Mouse (Mus musculus) intestine, embryonic 14.5 days (tissue): ENCODE results near the gene Hsd17b7. TPM values are rescaled to one million over a fixed set of nuclear protein-coding genes. Genes with fewer than 3 reads are reported as not detected.

Source experiments
- ATAC-seq: fragments of 200-750 bp; cut with Nextera tagmentation; replicated peaks from 2 replicates; pipeline ENCODE4 v1.8.0; 2017; ENCODE audit warnings: low read depth, moderate number of reproducible peaks, moderate TSS enrichment, moderate library complexity; ENCODE audit not compliant: low FRiP score, low TSS enrichment
- DNase-seq: peaks from one replicate; pipeline ENCODE4 v3.0.0-alpha.2; 2018; ENCODE audit warnings: low spot score
- H3K27ac ChIP-seq: fragments of 300-500 bp; sonication (generic); 2 replicates; pipeline ENCODE4 v1.5.1; 2014; ENCODE audit warnings: low read depth, mild to moderate bottlenecking, control low read depth
- H3K27me3 ChIP-seq: fragments of 300-500 bp; sonication (generic); replicated peaks from 2 replicates; pipeline ENCODE4 v1.6.1; 2014; ENCODE audit warnings: low read length, control low read depth; ENCODE audit not compliant: control insufficient read depth, insufficient read depth
- H3K36me3 ChIP-seq: fragments of 300-500 bp; sonication (generic); 2 replicates; pipeline ENCODE4 v1.6.1; 2014; ENCODE audit warnings: low read length, control low read depth; ENCODE audit not compliant: control insufficient read depth, insufficient read depth
- H3K4me1 ChIP-seq: fragments of 300-500 bp; sonication (generic); replicated peaks from 2 replicates; pipeline ENCODE4 v1.6.1; 2014; ENCODE audit warnings: low read length, control low read depth, mixed read lengths; ENCODE audit not compliant: control insufficient read depth, insufficient read depth
- H3K4me2 ChIP-seq: fragments of 300-500 bp; sonication (generic); 2 replicates; pipeline ENCODE4 v1.6.1; 2014; ENCODE audit warnings: low read length
- H3K4me3 ChIP-seq: fragments of 300-500 bp; sonication (generic); 2 replicates; pipeline ENCODE4 v1.5.1; 2014; ENCODE audit warnings: low read depth, low read length, control low read depth, mixed read lengths
- H3K9ac ChIP-seq: fragments of 300-500 bp; sonication (generic); 2 replicates; pipeline ENCODE4 v1.6.1; 2014; ENCODE audit warnings: mild to moderate bottlenecking, low read length
- H3K9me3 ChIP-seq: fragments of 300-500 bp; sonication (generic); 2 replicates; pipeline ENCODE4 v1.6.1; 2016; ENCODE audit warnings: low read length, control low read depth; ENCODE audit not compliant: control insufficient read depth
- WGBS: fragments of 180-500 bp; shearing (Covaris S2); extraction: QIAGEN DNeasy Blood & Tissue Kit; methylation state at CpG from one replicate; pipeline ENCODE4 v1.1.7; 2014; 5-methylcytosine and 5-hydroxymethylcytosine counted together
- polyA plus RNA-seq: library from polyadenylated mRNA; unstranded; fragments of >200 nt; fragmentation: Nextera tagmentation; extraction: Ambion mirVana; gene quantifications from 2 replicates; pipeline ENCODE4 v1.2.1, GENCODE M21; 2014

Hsd17b7 gene
- polyA plus RNA-seq, 1 experiment from 2014 or later: 21.6 TPM

DNA sequence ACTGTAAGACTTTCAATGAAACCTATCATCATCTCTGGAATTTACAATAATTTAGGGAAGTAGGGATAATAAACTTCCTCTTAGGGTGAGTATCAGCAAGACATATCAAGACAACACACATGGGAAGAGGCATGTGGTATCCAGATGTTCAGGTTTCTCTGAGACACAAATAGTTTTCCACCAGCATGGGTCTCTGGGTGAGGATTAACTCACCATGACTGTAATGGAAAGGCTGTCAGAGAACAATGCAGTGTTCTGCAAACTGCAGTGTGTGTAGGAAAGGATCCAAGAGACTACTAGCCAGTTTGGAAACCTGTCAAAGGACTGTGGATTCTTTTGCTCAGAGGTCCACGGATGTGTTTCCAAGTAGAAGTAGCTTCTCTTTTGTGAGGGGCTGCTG, 17.1 kb upstream of the Hsd17b7 start:
- H3K27me3 ChIP-seq: no peaks in the 10 kb centered on the region
- no peak overlapping the region for H3K4me2 ChIP-seq
- H3K27ac ChIP-seq: no peak overlapping the region
- peaks cover 21% of the 10 kb centered on the region; the same call in 1 of the 2 replicates for H3K36me3 ChIP-seq
- H3K4me3 ChIP-seq: no peak overlapping the region
- DNase-seq (no peak), ATAC-seq (no peak)
- H3K9me3 ChIP-seq: no peaks in the 10 kb centered on the region
- WGBS: 68% methylated on average over 1 of the region's 1 CpGs
- no peaks in the 10 kb centered on the region for H3K4me1 ChIP-seq
- no peak overlapping the region for H3K9ac ChIP-seq

DNA sequence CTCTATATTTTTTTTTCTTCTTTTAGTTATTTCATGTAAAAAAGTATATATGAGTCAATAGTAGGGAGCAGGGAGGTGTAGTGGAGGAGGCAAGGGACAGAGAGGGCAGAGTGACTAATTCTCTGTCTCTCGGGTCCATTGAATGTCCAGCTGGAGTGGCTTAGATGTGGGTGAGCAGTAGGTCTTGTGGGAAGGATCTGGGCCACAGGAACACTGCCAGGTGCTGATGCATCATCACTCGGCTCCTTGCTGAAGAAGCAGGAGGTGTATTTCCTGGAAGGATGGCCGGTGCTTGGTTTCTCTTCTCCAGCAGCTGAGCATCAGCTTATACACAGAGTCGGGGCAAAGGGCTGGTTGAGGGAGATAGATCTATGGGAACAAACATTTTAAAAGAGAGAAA, 8.6 kb upstream of the Hsd17b7 start:
- H3K4me2 ChIP-seq: no peak overlapping the region
- no peak for DNase-seq
- H3K27ac ChIP-seq: no peak overlapping the region
- no peaks in the 10 kb centered on the region for H3K9me3 ChIP-seq
- 0 out of 2 replicates have a peak, but pooled peaks cover 4% of the 10 kb centered on the region for H3K36me3 ChIP-seq
- no peaks in the 10 kb centered on the region for H3K27me3 ChIP-seq
- WGBS: 83% methylated on average over 4 of the region's 4 CpGs
- no peak overlapping the region for H3K9ac ChIP-seq
- no peaks in the 10 kb centered on the region for H3K4me1 ChIP-seq
- no peak overlapping the region for H3K4me3 ChIP-seq
- no peak for ATAC-seq

DNA sequence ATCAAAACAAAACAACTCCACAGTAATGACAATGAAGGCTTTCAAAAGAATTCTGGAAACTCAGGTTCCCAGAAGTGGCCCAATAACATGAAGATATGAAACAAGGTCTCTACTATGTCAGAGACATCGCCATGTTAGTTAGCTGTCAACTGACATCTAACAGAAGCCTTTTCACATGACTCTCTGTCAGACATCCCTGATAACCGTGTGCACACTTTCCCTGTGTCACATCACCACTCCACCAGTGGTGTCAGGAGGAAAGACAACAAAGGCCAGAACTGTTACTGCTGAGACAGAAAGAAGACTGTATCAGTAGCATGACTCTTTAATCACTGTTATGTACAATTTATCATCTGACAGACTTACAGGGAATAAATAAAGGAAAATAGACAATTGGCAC, 3.0 kb upstream of the Hsd17b7 start:
- Histone ChIP-seq H3K9me3 (no peaks in the 10 kb centered on the region), H3K4me1 (peaks cover 13% of the 10 kb centered on the region), H3K27me3 (no peaks in the 10 kb centered on the region), H3K9ac (no peak overlapping the region), H3K36me3 (peaks cover 5% of the 10 kb centered on the region), H3K27ac (no peak overlapping the region), H3K4me3 (no peak overlapping the region), H3K4me2 (no peak overlapping the region)
- WGBS: 75% methylated on average over 2 of the region's 2 CpGs
- DNase-seq (no peak), ATAC-seq (no peak)

DNA sequence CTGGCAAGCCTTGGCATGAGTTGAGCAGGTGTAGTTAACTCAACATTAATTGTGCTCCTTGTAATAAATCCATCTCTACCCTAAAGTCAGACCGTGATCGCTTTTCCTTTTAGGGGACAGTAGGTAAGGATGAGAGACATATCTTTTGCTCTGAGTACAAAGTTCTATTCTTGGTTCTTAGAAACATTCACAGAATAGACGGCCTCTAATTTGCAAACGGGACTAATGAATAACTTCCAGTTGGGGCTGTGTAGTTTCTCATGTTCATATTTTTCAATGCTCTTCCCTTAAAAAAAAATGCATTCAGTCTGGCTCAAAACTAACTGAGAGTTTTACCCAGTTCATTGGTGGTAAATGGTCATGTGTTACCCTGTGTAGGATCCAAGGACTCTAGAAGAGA, 1.9 kb upstream of the Hsd17b7 start:
- H3K9me3 ChIP-seq: no peaks in the 10 kb centered on the region
- no peaks in the 10 kb centered on the region for H3K27me3 ChIP-seq
- H3K9ac ChIP-seq: no peak overlapping the region
- no peak overlapping the region for H3K4me3 ChIP-seq
- H3K27ac ChIP-seq: no peak overlapping the region
- peaks cover 11% of the 10 kb centered on the region for H3K36me3 ChIP-seq
- WGBS: 93% methylated on average over 4 of the region's 4 CpGs
- no peak overlapping the region for H3K4me2 ChIP-seq
- DNase-seq: no peak
- no peak for ATAC-seq
- H3K4me1 ChIP-seq: peaks cover 13% of the 10 kb centered on the region

DNA sequence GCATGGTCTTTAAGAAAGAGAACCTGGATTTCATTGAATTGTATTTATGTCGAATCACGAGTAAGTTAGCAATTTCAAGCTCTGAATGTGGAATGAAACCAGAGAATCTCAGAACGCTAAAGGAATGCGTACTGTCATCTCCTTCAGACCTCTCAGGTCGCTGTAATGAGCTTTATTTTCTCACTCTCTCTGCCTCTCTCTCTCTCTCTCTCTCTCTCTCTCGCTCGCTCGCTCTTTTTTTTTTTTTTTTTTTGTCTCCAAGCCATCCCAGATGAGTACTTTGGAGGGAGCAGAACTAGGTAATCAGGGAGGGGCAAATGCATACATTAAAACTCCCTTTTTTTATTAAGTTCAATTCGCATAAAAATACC, 460 bp upstream of the Hsd17b7 start:
- H3K9me3 ChIP-seq: no peaks in the 10 kb centered on the region
- no peaks in the 10 kb centered on the region for H3K27me3 ChIP-seq
- peak overlapping the region; percentile 69 for H3K4me3 ChIP-seq
- H3K9ac ChIP-seq: peak overlapping the region; percentile 52
- peaks cover 13% of the 10 kb centered on the region for H3K4me1 ChIP-seq
- DNase-seq (no peak), ATAC-seq (peak; percentile 48; the same call in 1 of the 2 replicates)
- 0% methylated on average over 9 of the region's 9 CpGs for WGBS
- H3K4me2 ChIP-seq: peak overlapping the region; percentile 90
- peaks cover 25% of the 10 kb centered on the region for H3K36me3 ChIP-seq
- peak overlapping the region; percentile 84 for H3K27ac ChIP-seq

DNA sequence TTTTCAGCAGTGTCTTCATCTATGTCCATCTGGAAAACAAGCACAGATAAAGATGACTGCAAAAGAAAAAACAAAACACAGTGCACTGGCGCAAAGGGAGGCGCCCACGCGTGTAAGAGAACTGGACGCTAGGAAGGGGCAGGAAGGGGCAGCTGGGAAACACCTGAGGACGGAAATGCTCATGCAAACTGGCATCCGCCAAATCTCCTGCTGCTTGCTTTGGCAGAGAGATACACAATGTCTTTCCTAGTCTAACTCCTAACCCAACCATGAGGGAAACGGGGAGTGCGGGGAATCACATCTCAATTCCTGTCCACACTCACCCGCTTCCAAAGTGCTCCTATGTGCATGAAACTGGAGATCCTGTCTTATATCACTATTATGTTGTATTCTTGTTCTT, 15.9 kb downstream of the Hsd17b7 start:
- DNase-seq (no peak), ATAC-seq (no peak)
- Histone ChIP-seq H3K4me2 (no peak overlapping the region), H3K27ac (no peak overlapping the region), H3K9me3 (no peaks in the 10 kb centered on the region), H3K4me3 (no peak overlapping the region), H3K9ac (no peak overlapping the region), H3K27me3 (no peaks in the 10 kb centered on the region), H3K36me3 (peaks cover 56% of the 10 kb centered on the region), H3K4me1 (no peaks in the 10 kb centered on the region)
- 95% methylated on average over 10 of the region's 10 CpGs for WGBS

DNA sequence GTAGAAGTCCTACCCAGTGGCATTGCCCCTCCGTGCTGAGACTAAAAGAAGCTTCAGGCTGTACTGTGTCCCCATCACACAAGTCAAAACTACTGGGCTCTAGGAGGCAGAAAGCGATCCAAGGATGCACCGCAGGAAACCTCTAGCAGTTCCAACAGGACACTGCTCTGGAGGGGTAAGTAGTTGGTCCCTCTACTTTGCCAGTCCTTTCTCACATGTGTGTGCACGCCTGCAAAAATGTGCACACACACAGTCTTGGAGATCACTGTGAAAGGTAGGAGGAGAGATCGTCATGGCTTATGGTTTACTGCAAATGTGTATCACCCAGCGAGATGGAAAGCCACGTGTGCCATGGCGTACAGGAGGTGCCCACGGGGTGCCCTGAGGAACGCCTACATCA, 16.4 kb downstream of the Hsd17b7 start:
- DNase-seq: no peak
- peaks cover 51% of the 10 kb centered on the region for H3K36me3 ChIP-seq
- H3K4me2 ChIP-seq: no peak overlapping the region
- H3K27me3 ChIP-seq: no peaks in the 10 kb centered on the region
- no peak overlapping the region for H3K4me3 ChIP-seq
- no peaks in the 10 kb centered on the region for H3K9me3 ChIP-seq
- 95% methylated on average over 10 of the region's 10 CpGs for WGBS
- H3K27ac ChIP-seq: no peak overlapping the region
- H3K9ac ChIP-seq: no peak overlapping the region
- no peaks in the 10 kb centered on the region for H3K4me1 ChIP-seq
- no peak for ATAC-seq

DNA sequence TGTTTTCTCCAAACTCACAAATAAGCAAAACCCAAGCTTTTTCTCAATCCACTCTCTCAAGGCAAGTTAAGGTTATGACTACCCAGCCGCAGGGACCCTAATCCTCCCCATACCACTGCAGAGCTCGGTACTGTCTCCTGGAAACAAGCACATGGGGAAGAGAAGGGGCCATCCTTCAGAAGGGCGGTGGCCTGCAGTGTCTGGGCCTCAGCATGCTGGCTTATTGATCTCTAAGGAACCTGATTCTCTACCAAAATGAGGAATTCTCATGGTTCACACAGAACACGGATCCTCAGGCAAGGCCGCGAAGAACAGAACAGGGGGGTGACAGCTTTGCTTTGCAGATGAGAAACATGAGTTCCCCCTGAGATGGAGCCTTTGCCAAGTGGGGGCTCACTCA, 17.5 kb downstream of the Hsd17b7 start:
- Histone ChIP-seq H3K9me3 (no peaks in the 10 kb centered on the region), H3K4me1 (no peaks in the 10 kb centered on the region), H3K36me3 (peaks cover 47% of the 10 kb centered on the region), H3K9ac (no peak overlapping the region), H3K4me2 (no peak overlapping the region), H3K27me3 (no peaks in the 10 kb centered on the region), H3K27ac (no peak overlapping the region), H3K4me3 (no peak overlapping the region)
- ATAC-seq (no peak), DNase-seq (no peak)
- 86% methylated on average over 6 of the region's 6 CpGs for WGBS

DNA sequence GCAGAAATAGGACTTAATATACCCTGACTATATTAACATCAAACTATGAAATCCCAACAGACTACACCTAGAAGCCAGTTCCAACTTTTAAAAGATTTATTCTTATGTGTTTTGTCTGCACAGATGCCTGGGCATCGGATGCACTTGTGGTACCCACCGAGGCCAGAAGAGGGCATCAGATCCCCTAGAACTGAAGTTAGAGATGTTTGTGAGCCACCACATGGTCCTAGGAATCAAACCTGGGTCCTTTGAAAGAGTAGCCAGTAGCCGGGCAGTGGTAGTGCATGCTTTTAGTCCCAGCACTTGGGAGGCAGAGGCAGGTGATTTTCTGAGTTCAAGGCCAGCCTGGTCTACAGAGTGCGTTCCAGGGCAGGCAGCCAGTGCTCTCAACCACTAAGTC, 18.4 kb downstream of the Hsd17b7 start:
- Histone ChIP-seq H3K27ac (no peak overlapping the region), H3K9ac (no peak overlapping the region), H3K9me3 (no peaks in the 10 kb centered on the region), H3K36me3 (peaks cover 40% of the 10 kb centered on the region), H3K4me2 (no peak overlapping the region), H3K4me1 (no peaks in the 10 kb centered on the region), H3K27me3 (no peaks in the 10 kb centered on the region), H3K4me3 (no peak overlapping the region)
- DNase-seq (no peak), ATAC-seq (no peak)
- WGBS: 95% methylated on average over 4 of the region's 4 CpGs
